12 mouse cellular contexts compared by ENCODE assay signal in the genomic region with DNA sequence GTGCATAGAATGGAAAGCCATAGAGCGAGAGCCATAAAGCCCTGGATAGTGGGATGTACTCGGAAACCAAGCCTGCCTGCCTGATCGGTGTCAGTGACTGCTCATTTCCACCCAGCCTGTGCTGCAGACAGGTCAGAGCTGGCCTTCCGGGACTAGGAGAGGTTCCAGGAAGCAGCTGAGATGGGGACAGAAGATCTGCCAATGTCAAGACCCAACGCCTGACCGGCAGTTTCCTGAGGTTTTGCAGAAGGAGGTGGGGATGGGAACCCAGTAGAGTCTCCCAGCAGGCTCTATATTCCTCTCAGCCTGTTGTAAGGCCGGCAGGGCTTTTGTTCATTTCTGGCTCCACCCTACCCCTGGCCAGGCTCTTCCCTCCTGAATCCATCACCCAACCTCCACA. TPM values are rescaled to one million over a fixed set of nuclear protein-coding genes. Genes with fewer than 3 reads are reported as not detected.
DNase-seq lines count a peak whose midpoint lies in the region; ATAC-seq and TF ChIP-seq lines count a peak whose summit lies in the region.
"Had no signal": no experiment of that assay in that cellular context is flagged by ENCODE, and none has a peak within 500 bp of the region (broad histone marks: within the 10 kb centered on the region; RNA-seq: fewer than 3 reads in every experiment).

No protein-coding gene starts in this region.

- no peak overlapping the region for H3K9ac ChIP-seq in intestine, embryonic 14.5 days (ENCODE audit: low read length)
- no peak overlapping the region for H3K9ac ChIP-seq in intestine, embryonic 15.5 days
- no peak overlapping the region for H3K9ac ChIP-seq in heart, postnatal 0 days (replicated peaks; ENCODE audit: low read depth, low read length)
- H3K9ac ChIP-seq in neural tube, embryonic 15.5 days (replicated peaks) = no peak overlapping the region
- H3K9ac ChIP-seq: embryonic facial prominence, embryonic 12.5 days; hindbrain, embryonic 13.5 days had no signal

- ATAC-seq in intestine, embryonic 14.5 days (replicated peaks; ENCODE audit: low FRiP score, low TSS enrichment, low read depth) = no peak
- no peak for ATAC-seq in intestine, embryonic 15.5 days
- no peak for ATAC-seq in heart, postnatal 0 days (ENCODE audit: insufficient read depth, low read depth)
- no peak for ATAC-seq in neural tube, embryonic 15.5 days (ENCODE audit: low FRiP score)

- no peak overlapping the region for H3K4me3 ChIP-seq in intestine, embryonic 14.5 days (ENCODE audit: low read depth, low read length)
- H3K4me3 ChIP-seq in intestine, embryonic 15.5 days (replicated peaks) = no peak overlapping the region
- no peak overlapping the region for H3K4me3 ChIP-seq in heart, postnatal 0 days (ENCODE audit: low read depth, low read length)
- no peak overlapping the region for H3K4me3 ChIP-seq in neural tube, embryonic 15.5 days (replicated peaks)
- H3K4me3 ChIP-seq: embryonic facial prominence, embryonic 12.5 days; hindbrain, embryonic 13.5 days had no signal

- peak overlapping the region; percentile 44; the same call in 1 of the 2 replicates for H3K27ac ChIP-seq in intestine, embryonic 14.5 days (ENCODE audit: low read depth)
- H3K27ac ChIP-seq in intestine, embryonic 15.5 days = no peak overlapping the region; the same call in 1 of the 2 replicates
- H3K27ac ChIP-seq in heart, postnatal 0 days (ENCODE audit: low read depth) = peak overlapping the region; percentile 94
- H3K27ac ChIP-seq in neural tube, embryonic 15.5 days (replicated peaks) = 0 out of 2 replicates have a peak overlapping the region, but pooled peaks have one; percentile 10
- H3K27ac ChIP-seq: embryonic facial prominence, embryonic 12.5 days had no signal

- no peak for TF ChIP-seq EP300 in heart, postnatal 0 days (IDR thresholded peaks at IDR 0.05; ENCODE audit: low read depth)

- H3K36me3 ChIP-seq in intestine, embryonic 14.5 days (ENCODE audit: control insufficient read depth, insufficient read depth, low read length) = peaks cover 24% of the 10 kb centered on the region
- H3K36me3 ChIP-seq in intestine, embryonic 15.5 days = peaks cover 6% of the 10 kb centered on the region
- peaks cover 13% of the 10 kb centered on the region for H3K36me3 ChIP-seq in heart, postnatal 0 days (replicated peaks; ENCODE audit: control insufficient read depth, insufficient read depth, low read length)
- peaks cover 21% of the 10 kb centered on the region for H3K36me3 ChIP-seq in neural tube, embryonic 15.5 days

- 52% methylated on average over 7 of the region's 7 CpGs for WGBS in intestine, embryonic 14.5 days
- 56% methylated on average over 7 of the region's 7 CpGs for WGBS in intestine, embryonic 15.5 days
- WGBS in heart, postnatal 0 days = 24% methylated on average over 7 of the region's 7 CpGs
- WGBS in neural tube, embryonic 15.5 days = 47% methylated on average over 7 of the region's 7 CpGs

- no peak overlapping the region for H3K4me2 ChIP-seq in intestine, embryonic 14.5 days (ENCODE audit: low read length)
- H3K4me2 ChIP-seq in intestine, embryonic 15.5 days (replicated peaks) = no peak overlapping the region
- 0 out of 2 replicates have a peak overlapping the region, but pooled peaks have one; percentile 8 for H3K4me2 ChIP-seq in heart, postnatal 0 days (ENCODE audit: low read depth, low read length)
- no peak overlapping the region for H3K4me2 ChIP-seq in neural tube, embryonic 15.5 days
- H3K4me2 ChIP-seq: embryonic facial prominence, embryonic 12.5 days; hindbrain, embryonic 13.5 days had no signal

- peaks cover 21% of the 10 kb centered on the region for H3K4me1 ChIP-seq in intestine, embryonic 14.5 days (replicated peaks; ENCODE audit: control insufficient read depth, insufficient read depth, low read length)
- peaks cover 20% of the 10 kb centered on the region for H3K4me1 ChIP-seq in intestine, embryonic 15.5 days (replicated peaks)
- peaks cover 55% of the 10 kb centered on the region for H3K4me1 ChIP-seq in heart, postnatal 0 days (ENCODE audit: control insufficient read depth, insufficient read depth)
- peaks cover 12% of the 10 kb centered on the region for H3K4me1 ChIP-seq in neural tube, embryonic 15.5 days

- H3K9me3 ChIP-seq in intestine, embryonic 14.5 days (ENCODE audit: control insufficient read depth, low read length) = no peaks in the 10 kb centered on the region
- no peaks in the 10 kb centered on the region for H3K9me3 ChIP-seq in intestine, embryonic 15.5 days
- no peaks in the 10 kb centered on the region for H3K9me3 ChIP-seq in heart, postnatal 0 days (replicated peaks; ENCODE audit: control insufficient read depth, low read length)
- no peaks in the 10 kb centered on the region for H3K9me3 ChIP-seq in neural tube, embryonic 15.5 days (replicated peaks)
- H3K9me3 ChIP-seq: embryonic facial prominence, embryonic 12.5 days; hindbrain, embryonic 13.5 days had no signal

- no peak for DNase-seq in intestine, embryonic 14.5 days (ENCODE audit: low spot score)
- peak; percentile 72 for DNase-seq in heart, postnatal 0 days (ENCODE audit: low spot score)
- DNase-seq in kidney, postnatal 4 days = peak; percentile 47 to 64
- DNase-seq in natural killer cell, adult 2 months (ENCODE audit: low spot score in 2 of 2) = no peak
- DNase-seq in layer of hippocampus, postnatal 36 days = no peak
- DNase-seq in layer of hippocampus, adult 8-10 months (ENCODE audit: low spot score in 2 of 2) = no peak

- no peaks in the 10 kb centered on the region for H3K27me3 ChIP-seq in intestine, embryonic 14.5 days (replicated peaks; ENCODE audit: control insufficient read depth, insufficient read depth, low read length)
- H3K27me3 ChIP-seq in intestine, embryonic 15.5 days (replicated peaks) = no peaks in the 10 kb centered on the region
- H3K27me3 ChIP-seq in heart, postnatal 0 days (ENCODE audit: control insufficient read depth, insufficient read depth, low read length) = no peaks in the 10 kb centered on the region
- no peaks in the 10 kb centered on the region for H3K27me3 ChIP-seq in neural tube, embryonic 15.5 days (replicated peaks)
- H3K27me3 ChIP-seq: CH12.LX; embryonic facial prominence, embryonic 12.5 days; hindbrain, embryonic 13.5 days had no signal

- TF ChIP-seq CTCF in heart, postnatal 0 days (IDR thresholded peaks at IDR 0.05; ENCODE audit: low read depth) = no peak

RNA-seq across cellular contexts. Expression of gene Micall1, which starts 9.8 kb away (rescaled TPM):
- polyA plus RNA-seq in intestine, embryonic 14.5 days (2014; fragmentation: Nextera tagmentation; extraction: Ambion mirVana) = 9.3 and 9.9 TPM in 2 replicates
- polyA plus RNA-seq in intestine, embryonic 15.5 days (2015; fragmentation: Nextera tagmentation; extraction: Ambion mirVana) = 8.3 TPM in 2 replicates
- total RNA-seq in heart, postnatal 0 days (2014; rRNA removed; ENCODE audit: low replicate concordance) = 45.9 and 52.9 TPM in 2 replicates
- 13.2 and 19.0 TPM in 2 replicates for polyA plus RNA-seq in heart, postnatal 0 days (2015; fragmentation: Nextera tagmentation; extraction: Ambion mirVana)
- 11.6 and 12.2 TPM in 2 replicates for polyA plus RNA-seq in neural tube, embryonic 15.5 days (2015; fragmentation: Nextera tagmentation; extraction: Ambion mirVana)
- 10 to 100 TPM; 33.1 to 34.5 TPM for total RNA-seq in layer of hippocampus, postnatal 36 days (2021)
- total RNA-seq in layer of hippocampus, adult 8-10 months (2022) = 10 to 100 TPM; 36.0 to 40.9 (median 38.3) TPM

RNA-seq across cellular contexts. Expression of gene Eif3l, which starts 23.9 kb away (rescaled TPM):
- 244 and 264 TPM in 2 replicates for polyA plus RNA-seq in intestine, embryonic 14.5 days (2014; fragmentation: Nextera tagmentation; extraction: Ambion mirVana)
- 229 and 241 TPM in 2 replicates for polyA plus RNA-seq in intestine, embryonic 15.5 days (2015; fragmentation: Nextera tagmentation; extraction: Ambion mirVana)
- 183 and 210 TPM in 2 replicates for total RNA-seq in heart, postnatal 0 days (2014; rRNA removed; ENCODE audit: low replicate concordance)
- polyA plus RNA-seq in heart, postnatal 0 days (2015; fragmentation: Nextera tagmentation; extraction: Ambion mirVana) = 114 and 123 TPM in 2 replicates
- polyA plus RNA-seq in neural tube, embryonic 15.5 days (2015; fragmentation: Nextera tagmentation; extraction: Ambion mirVana) = 164 and 193 TPM in 2 replicates
- 10 to 100 TPM; 69.4 to 74.8 TPM for total RNA-seq in layer of hippocampus, postnatal 36 days (2021)
- total RNA-seq in layer of hippocampus, adult 8-10 months (2022) = 10 to 100 TPM; 76.9 to 82.0 (median 77.9) TPM

RNA-seq across cellular contexts. Expression of gene Ankrd54, which starts 36.2 kb away (rescaled TPM):
- 49.4 and 50.0 TPM in 2 replicates for polyA plus RNA-seq in intestine, embryonic 14.5 days (2014; fragmentation: Nextera tagmentation; extraction: Ambion mirVana)
- 53.5 and 56.2 TPM in 2 replicates for polyA plus RNA-seq in intestine, embryonic 15.5 days (2015; fragmentation: Nextera tagmentation; extraction: Ambion mirVana)
- 20.9 and 27.1 TPM in 2 replicates for total RNA-seq in heart, postnatal 0 days (2014; rRNA removed; ENCODE audit: low replicate concordance)
- 14.1 and 15.6 TPM in 2 replicates for polyA plus RNA-seq in heart, postnatal 0 days (2015; fragmentation: Nextera tagmentation; extraction: Ambion mirVana)
- 52.4 and 52.8 TPM in 2 replicates for polyA plus RNA-seq in neural tube, embryonic 15.5 days (2015; fragmentation: Nextera tagmentation; extraction: Ambion mirVana)
- 10 to 100 TPM; 17.6 to 20.7 TPM for total RNA-seq in layer of hippocampus, postnatal 36 days (2021)
- total RNA-seq in layer of hippocampus, adult 8-10 months (2022) = 10 to 100 TPM; 17.3 to 23.9 (median 18.2) TPM

RNA-seq across cellular contexts. Expression of gene Polr2f, which starts 41.9 kb away (rescaled TPM):
- 398 and 414 TPM in 2 replicates for polyA plus RNA-seq in intestine, embryonic 14.5 days (2014; fragmentation: Nextera tagmentation; extraction: Ambion mirVana)
- polyA plus RNA-seq in intestine, embryonic 15.5 days (2015; fragmentation: Nextera tagmentation; extraction: Ambion mirVana) = 311 and 328 TPM in 2 replicates
- 50.2 and 84.8 TPM in 2 replicates for total RNA-seq in heart, postnatal 0 days (2014; rRNA removed; ENCODE audit: low replicate concordance)
- polyA plus RNA-seq in heart, postnatal 0 days (2015; fragmentation: Nextera tagmentation; extraction: Ambion mirVana) = 271 and 286 TPM in 2 replicates
- polyA plus RNA-seq in neural tube, embryonic 15.5 days (2015; fragmentation: Nextera tagmentation; extraction: Ambion mirVana) = 248 and 249 TPM in 2 replicates
- 100 to 1,000 TPM in 1 of 2 experiments, 10 to 100 TPM in 1; 98.9 to 101 TPM for total RNA-seq in layer of hippocampus, postnatal 36 days (2021)
- 100 to 1,000 TPM in 1 of 4 experiments, 10 to 100 TPM in 3; 78.1 to 105 (median 92.0) TPM for total RNA-seq in layer of hippocampus, adult 8-10 months (2022)

RNA-seq across cellular contexts. Expression of gene 1700088E04Rik, which starts 42.2 kb away (rescaled TPM):
- 7.4 and 8.2 TPM in 2 replicates for polyA plus RNA-seq in intestine, embryonic 14.5 days (2014; fragmentation: Nextera tagmentation; extraction: Ambion mirVana)
- polyA plus RNA-seq in intestine, embryonic 15.5 days (2015; fragmentation: Nextera tagmentation; extraction: Ambion mirVana) = 4.5 and 5.7 TPM in 2 replicates
- 2.2 TPM in 1 of 2 replicates, not detected in the other for total RNA-seq in heart, postnatal 0 days (2014; rRNA removed; ENCODE audit: low replicate concordance)
- 8.8 and 10.7 TPM in 2 replicates for polyA plus RNA-seq in heart, postnatal 0 days (2015; fragmentation: Nextera tagmentation; extraction: Ambion mirVana)
- polyA plus RNA-seq in neural tube, embryonic 15.5 days (2015; fragmentation: Nextera tagmentation; extraction: Ambion mirVana) = 11.3 and 12.6 TPM in 2 replicates
- total RNA-seq in layer of hippocampus, postnatal 36 days (2021) = 1 to 10 TPM; 8.9 to 9.3 TPM
- 10 to 100 TPM in 3 of 4 experiments, 1 to 10 TPM in 1; 9.4 to 12.9 (median 11.1) TPM for total RNA-seq in layer of hippocampus, adult 8-10 months (2022)
- total RNA-seq: megakaryocyte-erythroid progenitor cell, adult 5-6 weeks had no signal

Comparison
In these comparisons a context has a peak if more than half of its experiments do, and no peak if none do; other contexts are left out.
1. DNase-seq: peak in heart, postnatal 0 days (single experiment) and kidney, postnatal 4 days (2 of 2); none in intestine, embryonic 14.5 days (single experiment), natural killer cell, adult 2 months (0 of 2), layer of hippocampus, postnatal 36 days (0 of 2) and layer of hippocampus, adult 8-10 months (0 of 2).